Mouse (Mus musculus) testis, postnatal 14 days (tissue): Measurements from ENCODE around the gene Vmn2r43.
"Not testable (repeated sequence)": the region's sequence is repeated elsewhere in the genome, so short reads cannot be mapped to it uniquely, and the experiment has no call there.

Experiments used
- DNase-seq: peaks from one replicate; pipeline ENCODE4 v3.0.0; 2021; ENCODE audit warnings: low spot score

Gene Vmn2r43

GRCm38 (mm10) chr7:8260499-8260898 is at the start of gene Vmn2r43:
TSS of gene Vmn2r43 (minus strand) at chr7:8260599.
- not testable (repeated sequence) for DNase-seq

GRCm38 (mm10) chr7:8200220-8200619 is 60.2 kb downstream of the Vmn2r43 start, which contains the start of gene Vmn2r42:
TSS of gene Vmn2r42 (minus strand) at chr7:8200320.
- DNase-seq, result not testable (repeated sequence)
